Mouse (Mus musculus): ENCODE measurements around the gene Cops9.

- TF ChIP-seq CTCF (IDR thresholded peaks at IDR 0.05; ENCODE audit: low read depth) (no peak), EP300 (IDR thresholded peaks at IDR 0.05; ENCODE audit: low read depth) (no peak)
Observed at GRCm38 (mm10) chr1:92613175-92613574, 28.6 kb downstream of the Cops9 start.
